Mouse (Mus musculus) myocyte (in vitro differentiated cells): ENCODE data around the gene Sox6.

Experiments used
- MYOD1 ChIP-seq, 3 experiments: IDR thresholded peaks; one replicate each; pipeline ENCODE4 v1.6.1; 2011; ENCODE audit warnings: control low read depth in 2 of 3, low read depth in 2 of 3, mild to moderate bottlenecking in 2 of 3, moderate library complexity in 1 of 3; ENCODE audit not compliant: insufficient read length in 2 of 3, control insufficient read depth in 1 of 3
- POLR2A ChIP-seq: IDR thresholded peaks from one replicate; pipeline ENCODE4 v1.6.1; 2011; ENCODE audit warnings: low read depth, mild to moderate bottlenecking, control low read depth, moderate library complexity; ENCODE audit not compliant: insufficient read length
- REST ChIP-seq: IDR thresholded peaks from one replicate; pipeline ENCODE4 v1.6.1; 2011; ENCODE audit warnings: mild to moderate bottlenecking, control low read depth, moderate library complexity; ENCODE audit not compliant: insufficient read depth, insufficient read length
- SRF ChIP-seq: IDR thresholded peaks from one replicate; pipeline ENCODE4 v1.6.1; 2011; ENCODE audit warnings: low read depth; ENCODE audit not compliant: control insufficient read depth, insufficient read length

- no peak for TF ChIP-seq POLR2A
- TF ChIP-seq SRF, result no peak
- TF ChIP-seq MYOD1 (IDR thresholded peaks at IDR 0.05; ENCODE audit: control insufficient read depth in 1 of 3, insufficient read length in 2 of 3, low read depth in 2 of 3), result peak in 2 of 3 experiments; percentile 18 to 21
- no peak for TF ChIP-seq REST
Observed at GRCm38 (mm10) chr7:115780148-115780547, 258.4 kb downstream of the Sox6 start.
